Mouse (Mus musculus): ENCODE results near the gene Arl9. TPM values are rescaled to one million over a fixed set of nuclear protein-coding genes. Genes with fewer than 3 reads are reported as not detected.
"Not testable (repeated sequence)": the region's sequence is repeated elsewhere in the genome, so short reads cannot be mapped to it uniquely, and the experiment has no call there.

The Arl9 gene
- not detected in 2 replicates for polyA plus RNA-seq (2015; fragmentation: Nextera tagmentation; extraction: Ambion mirVana)

DNA sequence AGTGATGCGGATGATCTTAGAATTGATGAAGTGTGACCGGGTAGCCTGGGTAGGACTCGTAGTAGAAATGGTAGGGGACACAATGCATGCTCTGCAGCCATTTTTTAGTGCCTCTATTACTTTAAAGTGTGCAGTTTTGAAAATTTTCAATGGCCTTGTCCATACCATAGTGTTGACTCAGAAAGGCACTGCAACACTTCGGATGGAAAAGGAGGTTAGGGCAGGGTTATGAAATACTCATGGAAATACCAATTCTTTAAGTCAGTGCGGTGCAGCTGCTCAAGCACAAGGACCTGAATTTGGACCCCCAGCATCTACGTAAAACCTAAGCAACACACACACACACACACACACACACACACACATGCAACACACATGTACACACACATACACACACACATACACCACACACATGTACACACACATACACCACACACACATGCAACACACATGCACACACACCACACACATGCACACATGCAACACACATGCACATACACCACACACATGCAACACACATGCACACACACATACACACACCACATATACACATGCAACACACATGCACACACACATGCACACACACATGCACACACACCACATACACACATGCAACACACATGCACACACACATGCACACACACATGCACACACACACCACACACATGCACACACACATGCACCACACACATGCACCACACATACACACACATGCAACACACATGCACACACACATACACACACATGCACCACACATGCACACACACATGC, at the start of gene Arl9:
TSS of gene Arl9 (plus strand) at position 5 of the 771 bp plus-strand sequence.
- Histone ChIP-seq H3K27me3 (no peaks in the 10 kb centered on the region), H3K4me3 (no peak within 1 kb of the TSS), H3K9me3 (replicated peaks) (0 out of 2 replicates have a peak, but pooled peaks cover 2% of the 10 kb centered on the region), H3K9ac (no peak within 1 kb of the TSS), H3K36me3 (ENCODE audit: poor library complexity, severe bottlenecking) (peaks cover 13% of the 10 kb centered on the region), H3K27ac (no peak within 1 kb of the TSS), H3K4me2 (no peak within 1 kb of the TSS), H3K4me1 (no peaks in the 10 kb centered on the region)
- 93% methylated on average over 6 of the region's 6 CpGs for WGBS
- no peak for ATAC-seq

GRCm38 (mm10) chr5:76954271-76954900, 49.5 kb upstream of the Arl9 start:
- ATAC-seq = no peak
- Histone ChIP-seq H3K9me3 (replicated peaks) (no peaks in the 10 kb centered on the region), H3K4me2 (0 out of 2 replicates have a peak overlapping the region, but pooled peaks have one; percentile 19), H3K27ac (no peak overlapping the region), H3K9ac (0 out of 2 replicates have a peak overlapping the region, but pooled peaks have one; percentile 14), H3K4me3 (no peak overlapping the region), H3K4me1 (peaks cover 38% of the 10 kb centered on the region), H3K27me3 (no peaks in the 10 kb centered on the region), H3K36me3 (ENCODE audit: poor library complexity, severe bottlenecking) (peaks cover 37% of the 10 kb centered on the region)
- WGBS = 82% methylated on average over 6 of the region's 6 CpGs

- WGBS = 91% methylated on average over 4 of the region's 4 CpGs
- Histone ChIP-seq H3K27me3 (no peaks in the 10 kb centered on the region), H3K9ac (no peak overlapping the region), H3K9me3 (replicated peaks) (no peaks in the 10 kb centered on the region), H3K27ac (no peak overlapping the region), H3K4me1 (peaks cover 27% of the 10 kb centered on the region), H3K36me3 (ENCODE audit: poor library complexity, severe bottlenecking) (peaks cover 47% of the 10 kb centered on the region), H3K4me3 (no peak overlapping the region), H3K4me2 (no peak overlapping the region)
- ATAC-seq = no peak
Measured at GRCm38 (mm10) chr5:76955474-76955873, 48.4 kb upstream of the Arl9 start.

DNA sequence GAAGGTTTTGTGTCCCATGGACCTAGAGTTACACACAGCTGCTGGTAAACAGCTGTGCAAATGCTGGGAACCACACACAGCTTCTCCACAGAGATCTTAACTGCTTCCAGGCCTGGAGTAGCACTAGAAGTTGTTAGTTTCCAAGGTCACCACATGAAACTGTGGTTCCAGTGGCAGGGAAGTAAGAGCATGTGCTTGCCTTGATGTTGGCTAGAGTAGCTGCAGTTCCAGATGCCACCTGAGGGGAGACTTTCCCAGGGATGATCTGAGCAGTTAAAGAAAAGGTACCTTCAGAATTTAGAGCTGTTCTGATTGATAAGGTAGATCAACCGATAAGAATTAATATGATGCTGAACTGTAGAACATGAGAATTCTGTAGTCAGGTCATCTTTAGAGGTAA, 45.9 kb upstream of the Arl9 start:
- ATAC-seq = no peak

GRCm38 (mm10) chr5:76959587-76959986, 44.3 kb upstream of the Arl9 start:
- WGBS = 91% methylated on average over 5 of the region's 5 CpGs
- Histone ChIP-seq H3K4me2 (no peak overlapping the region), H3K4me3 (no peak overlapping the region), H3K36me3 (ENCODE audit: poor library complexity, severe bottlenecking) (peaks cover 84% of the 10 kb centered on the region), H3K9me3 (replicated peaks) (no peaks in the 10 kb centered on the region), H3K4me1 (0 out of 2 replicates have a peak, but pooled peaks cover 2% of the 10 kb centered on the region), H3K27me3 (no peaks in the 10 kb centered on the region), H3K9ac (no peak overlapping the region), H3K27ac (no peak overlapping the region)
- no peak for ATAC-seq

More for the DNA sequence above, 45.9 kb upstream of the Arl9 start:
- H3K9me3 ChIP-seq (replicated peaks) = no peaks in the 10 kb centered on the region
- WGBS = 97% methylated on average over 1 of the region's 1 CpGs
- peaks cover 16% of the 10 kb centered on the region for H3K4me1 ChIP-seq
- no peaks in the 10 kb centered on the region for H3K27me3 ChIP-seq
- H3K4me2 ChIP-seq = no peak overlapping the region
- H3K4me3 ChIP-seq = no peak overlapping the region
- H3K27ac ChIP-seq = no peak overlapping the region
- H3K9ac ChIP-seq = no peak overlapping the region
- H3K36me3 ChIP-seq (ENCODE audit: poor library complexity, severe bottlenecking) = peaks cover 71% of the 10 kb centered on the region

- no peak overlapping the region for H3K9ac ChIP-seq
- H3K4me2 ChIP-seq = no peak overlapping the region
- H3K36me3 ChIP-seq (ENCODE audit: poor library complexity, severe bottlenecking) = peaks cover 84% of the 10 kb centered on the region
- no peak overlapping the region for H3K4me3 ChIP-seq
- H3K4me1 ChIP-seq = no peaks in the 10 kb centered on the region
- WGBS = 89% methylated on average over 11 of the region's 11 CpGs
- H3K9me3 ChIP-seq (replicated peaks) = no peaks in the 10 kb centered on the region
- H3K27ac ChIP-seq = no peak overlapping the region
- no peaks in the 10 kb centered on the region for H3K27me3 ChIP-seq
- no peak for ATAC-seq
Measured at GRCm38 (mm10) chr5:76962545-76962944, 41.3 kb upstream of the Arl9 start.

GRCm38 (mm10) chr5:76964651-76965050, 39.2 kb upstream of the Arl9 start:
- no peak for ATAC-seq

DNA sequence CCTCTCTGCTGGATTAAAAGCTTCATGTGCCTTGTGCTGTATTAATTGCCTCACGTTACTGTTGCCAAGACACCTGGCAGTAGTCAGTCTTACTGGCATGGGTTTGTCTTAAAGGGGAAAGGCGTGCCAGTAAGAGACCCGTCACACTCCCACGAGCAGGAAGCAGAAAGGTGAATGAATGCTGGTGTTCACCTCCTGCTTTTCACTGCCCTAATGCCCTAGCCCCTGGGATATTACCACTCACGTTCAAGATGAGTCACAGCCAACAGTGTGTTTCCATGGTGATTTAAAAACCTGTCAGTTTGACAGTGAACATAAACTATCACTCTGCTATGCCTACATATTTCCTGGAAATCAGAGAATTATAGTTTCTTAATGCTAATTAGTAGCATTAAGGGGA, 34.6 kb upstream of the Arl9 start:
- Histone ChIP-seq H3K4me1 (peaks cover 9% of the 10 kb centered on the region), H3K9me3 (replicated peaks) (no peaks in the 10 kb centered on the region), H3K27me3 (no peaks in the 10 kb centered on the region), H3K4me3 (no peak overlapping the region), H3K9ac (no peak overlapping the region), H3K27ac (no peak overlapping the region), H3K36me3 (ENCODE audit: poor library complexity, severe bottlenecking) (peaks cover 45% of the 10 kb centered on the region), H3K4me2 (no peak overlapping the region)
- WGBS = 80% methylated on average over 5 of the region's 5 CpGs
- ATAC-seq = no peak

More at GRCm38 (mm10) chr5:76964651-76965050, 39.2 kb upstream of the Arl9 start:
- H3K9ac ChIP-seq = no peak overlapping the region
- peaks cover 84% of the 10 kb centered on the region for H3K36me3 ChIP-seq (ENCODE audit: poor library complexity, severe bottlenecking)
- 89% methylated on average over 3 of the region's 3 CpGs for WGBS
- no peaks in the 10 kb centered on the region for H3K4me1 ChIP-seq
- no peak overlapping the region for H3K4me3 ChIP-seq
- H3K27ac ChIP-seq = no peak overlapping the region
- no peaks in the 10 kb centered on the region for H3K27me3 ChIP-seq
- H3K9me3 ChIP-seq (replicated peaks) = no peaks in the 10 kb centered on the region
- no peak overlapping the region for H3K4me2 ChIP-seq

GRCm38 (mm10) chr5:76971115-76971514, 32.7 kb upstream of the Arl9 start:
- Histone ChIP-seq H3K36me3 (ENCODE audit: poor library complexity, severe bottlenecking) (peaks cover 31% of the 10 kb centered on the region), H3K4me1 (peaks cover 17% of the 10 kb centered on the region)
- H3K4me2 ChIP-seq; H3K27me3 ChIP-seq; H3K27ac ChIP-seq; H3K9me3 ChIP-seq (replicated peaks); H3K9ac ChIP-seq; H3K4me3 ChIP-seq; ATAC-seq: not testable (repeated sequence)
- WGBS = 84% methylated on average over 1 of the region's 1 CpGs

- WGBS = 74% methylated on average over 3 of the region's 3 CpGs
Measured at GRCm38 (mm10) chr5:76973488-76973887, 30.4 kb upstream of the Arl9 start.

GRCm38 (mm10) chr5:76974207-76974553, 29.7 kb upstream of the Arl9 start:
- H3K4me3 ChIP-seq = peak overlapping the region; percentile 76
- H3K4me2 ChIP-seq = peak overlapping the region; percentile 68
- 4% methylated on average over 17 of the region's 17 CpGs for WGBS
- H3K27me3 ChIP-seq = no peaks in the 10 kb centered on the region
- peaks cover 17% of the 10 kb centered on the region for H3K4me1 ChIP-seq
- peaks cover 24% of the 10 kb centered on the region for H3K36me3 ChIP-seq (ENCODE audit: poor library complexity, severe bottlenecking)
- H3K9ac ChIP-seq = peak overlapping the region; percentile 60
- peak; percentile 66 for ATAC-seq
- no peaks in the 10 kb centered on the region for H3K9me3 ChIP-seq (replicated peaks)
- no peak overlapping the region for H3K27ac ChIP-seq

More at GRCm38 (mm10) chr5:76973488-76973887, 30.4 kb upstream of the Arl9 start:
- Histone ChIP-seq H3K9me3 (replicated peaks) (no peaks in the 10 kb centered on the region), H3K27ac (no peak overlapping the region), H3K36me3 (ENCODE audit: poor library complexity, severe bottlenecking) (peaks cover 26% of the 10 kb centered on the region), H3K27me3 (no peaks in the 10 kb centered on the region), H3K4me2 (peak overlapping the region; percentile 68), H3K4me3 (peak overlapping the region; percentile 76), H3K9ac (peak overlapping the region; percentile 60), H3K4me1 (peaks cover 17% of the 10 kb centered on the region)
- ATAC-seq = no peak

DNA sequence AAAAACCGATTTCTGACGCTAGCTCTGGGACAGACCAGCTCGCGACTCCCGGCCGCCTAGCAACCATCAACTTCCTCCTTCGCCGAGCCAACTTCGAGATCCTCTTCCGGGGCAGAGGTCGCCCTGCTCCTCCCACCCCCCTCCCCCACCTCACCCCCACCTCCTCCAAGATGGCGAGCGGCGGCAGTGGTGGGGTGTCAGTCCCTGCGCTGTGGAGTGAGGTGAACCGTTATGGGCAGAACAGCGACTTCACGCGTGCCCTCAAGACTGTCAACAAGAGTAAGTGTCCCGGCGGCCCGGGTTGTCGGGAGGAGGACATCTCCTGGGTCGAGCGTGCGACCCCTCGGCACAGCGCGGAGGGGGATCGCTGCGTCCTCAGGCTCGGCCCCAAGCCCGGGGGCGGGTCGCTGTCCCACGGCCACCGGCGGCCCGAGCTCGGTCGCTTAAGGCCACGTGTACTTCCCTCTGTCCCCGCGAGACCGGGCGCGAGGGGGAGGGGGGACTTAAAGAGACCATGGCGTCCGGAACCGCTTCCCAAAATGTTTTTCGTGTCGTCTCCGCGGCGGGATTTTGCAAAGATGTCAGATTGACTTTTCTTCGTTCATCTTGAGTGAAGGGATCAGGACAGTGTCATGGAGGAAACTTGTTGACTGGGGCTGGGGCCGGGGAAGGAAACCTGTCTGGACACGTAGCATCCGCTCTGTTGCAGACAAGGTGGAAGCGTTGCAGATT, 29.1 kb upstream of the Arl9 start, which contains the start of gene Srp72:
TSS of gene Srp72 (plus strand) at position 130 of the 732 bp plus-strand sequence.
- under 1% methylated on average over 58 of the region's 60 CpGs for WGBS
- Histone ChIP-seq H3K4me1 (peaks cover 17% of the 10 kb centered on the region), H3K9me3 (replicated peaks) (no peaks in the 10 kb centered on the region), H3K27ac (peak within 1 kb of the TSS; percentile 37), H3K36me3 (ENCODE audit: poor library complexity, severe bottlenecking) (peaks cover 25% of the 10 kb centered on the region), H3K27me3 (no peaks in the 10 kb centered on the region), H3K4me3 (peak within 1 kb of the TSS; percentile 76), H3K9ac (peak within 1 kb of the TSS; percentile 75), H3K4me2 (peak within 1 kb of the TSS; percentile 68)
- ATAC-seq = peak; percentile 96
